Mouse (Mus musculus): ENCODE measurements around the gene Cntn2.

The Cntn2 gene

DNA sequence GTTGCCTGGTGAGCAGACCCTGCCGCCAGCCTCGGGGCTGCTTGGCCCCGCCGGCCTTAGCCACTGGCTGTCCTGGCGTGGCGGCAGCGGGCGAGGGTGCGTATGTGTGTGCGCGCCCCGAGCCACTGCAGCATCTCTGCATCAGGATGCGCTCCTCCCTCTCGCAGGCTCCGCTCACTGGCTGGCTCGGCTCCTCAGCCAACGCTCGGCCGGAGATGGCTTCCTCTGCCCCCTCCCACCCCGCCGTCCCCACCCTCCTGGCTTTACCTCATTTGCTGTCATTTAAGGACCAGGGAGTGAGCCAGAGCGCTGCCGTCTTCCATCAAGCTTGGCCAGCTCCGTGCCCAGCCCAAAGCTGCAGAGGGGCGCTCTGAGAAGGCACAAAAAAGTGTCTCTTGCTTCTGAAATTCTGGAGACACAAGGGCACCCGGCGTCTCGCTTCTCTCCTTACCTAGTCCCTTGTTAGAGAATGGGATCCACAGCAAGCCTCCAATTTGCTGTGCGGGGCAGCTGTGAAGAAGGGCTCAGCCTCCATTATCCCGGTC, at the start of gene Cntn2:
Cntn2 (minus strand) TSS at position 495 of the 545 bp plus-strand sequence.
- no peak for DNase-seq (ENCODE audit: low spot score in 2 of 2)

GRCm38 (mm10) chr1:132592145-132592544, 49.1 kb upstream of the Cntn2 start:
- DNase-seq (ENCODE audit: low spot score in 2 of 2): no peak

DNA sequence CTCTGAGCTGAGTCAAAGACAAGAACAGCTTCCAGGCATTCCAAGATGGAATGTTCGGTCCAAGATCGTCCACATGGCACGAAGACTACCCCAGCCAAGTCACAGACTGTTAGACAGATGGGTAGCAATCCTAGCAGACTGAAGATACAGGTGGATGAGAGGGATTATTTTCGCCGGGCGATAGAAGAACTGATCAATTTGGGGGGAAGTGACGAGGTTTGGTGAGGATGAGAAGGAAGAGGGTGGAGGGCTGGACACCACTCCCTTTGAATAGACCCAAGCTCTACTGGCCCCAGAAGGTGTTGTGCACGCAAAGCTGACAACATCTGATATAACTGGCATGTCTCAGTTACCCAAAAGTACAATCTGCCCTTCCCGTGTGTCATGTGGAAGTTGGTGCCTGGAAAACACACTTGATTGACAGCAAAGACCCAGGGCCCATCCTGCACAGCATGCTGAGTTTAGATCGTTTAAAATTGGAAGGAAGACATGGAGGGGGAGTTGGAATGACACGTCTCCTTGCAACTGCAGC, 48.4 kb upstream of the Cntn2 start:
- DNase-seq (ENCODE audit: low spot score in 2 of 2): no peak

DNA sequence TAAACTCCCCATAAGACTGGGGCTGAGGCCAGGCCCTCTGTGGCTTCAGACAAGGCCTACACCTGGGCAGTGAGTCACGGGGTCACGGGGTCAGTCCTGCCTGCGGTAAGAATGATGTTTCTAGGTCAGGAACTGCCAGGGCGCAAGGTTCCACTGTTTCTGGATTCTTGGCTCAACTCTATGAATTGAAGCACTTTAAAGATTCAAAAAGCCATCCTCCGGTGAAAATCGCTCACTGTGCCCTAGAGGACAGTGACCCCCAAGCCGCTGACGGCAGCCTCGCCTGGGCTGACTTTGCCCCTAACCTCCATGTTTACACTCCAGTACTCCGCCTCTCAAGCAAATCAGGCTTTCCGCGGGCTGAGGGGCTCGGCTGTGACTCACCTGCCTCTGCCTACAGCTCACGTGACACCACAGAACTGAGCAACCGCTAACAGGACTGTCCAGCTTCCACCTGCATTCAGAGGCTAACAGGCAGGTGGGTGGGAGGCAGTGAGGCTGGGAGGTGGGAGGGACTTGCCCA, 43.7 kb upstream of the Cntn2 start:
- DNase-seq (ENCODE audit: low spot score in 2 of 2): no peak

DNA sequence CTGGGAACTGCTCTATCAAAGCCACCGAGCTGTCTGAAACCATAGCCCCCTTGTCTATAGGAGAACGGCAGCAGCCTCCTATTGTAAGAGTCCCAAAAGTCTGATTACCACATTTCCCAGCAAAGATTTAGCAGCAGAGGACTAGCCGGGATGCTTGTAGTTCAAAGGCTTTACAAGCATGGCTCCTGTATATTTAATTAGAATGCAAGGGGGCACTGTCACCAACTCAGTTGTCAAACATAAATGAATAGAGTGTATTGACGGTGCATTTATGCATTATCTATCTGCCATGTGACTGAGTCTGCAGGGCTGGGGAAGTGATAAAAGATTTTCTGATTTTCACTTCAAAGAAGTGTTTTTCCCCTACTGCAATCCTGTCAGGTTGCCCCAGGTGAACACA, 42.3 kb upstream of the Cntn2 start:
- no peak for DNase-seq (ENCODE audit: low spot score in 2 of 2)

- DNase-seq (ENCODE audit: low spot score in 2 of 2): no peak
Measured at GRCm38 (mm10) chr1:132582998-132583604, 40.0 kb upstream of the Cntn2 start.

DNA sequence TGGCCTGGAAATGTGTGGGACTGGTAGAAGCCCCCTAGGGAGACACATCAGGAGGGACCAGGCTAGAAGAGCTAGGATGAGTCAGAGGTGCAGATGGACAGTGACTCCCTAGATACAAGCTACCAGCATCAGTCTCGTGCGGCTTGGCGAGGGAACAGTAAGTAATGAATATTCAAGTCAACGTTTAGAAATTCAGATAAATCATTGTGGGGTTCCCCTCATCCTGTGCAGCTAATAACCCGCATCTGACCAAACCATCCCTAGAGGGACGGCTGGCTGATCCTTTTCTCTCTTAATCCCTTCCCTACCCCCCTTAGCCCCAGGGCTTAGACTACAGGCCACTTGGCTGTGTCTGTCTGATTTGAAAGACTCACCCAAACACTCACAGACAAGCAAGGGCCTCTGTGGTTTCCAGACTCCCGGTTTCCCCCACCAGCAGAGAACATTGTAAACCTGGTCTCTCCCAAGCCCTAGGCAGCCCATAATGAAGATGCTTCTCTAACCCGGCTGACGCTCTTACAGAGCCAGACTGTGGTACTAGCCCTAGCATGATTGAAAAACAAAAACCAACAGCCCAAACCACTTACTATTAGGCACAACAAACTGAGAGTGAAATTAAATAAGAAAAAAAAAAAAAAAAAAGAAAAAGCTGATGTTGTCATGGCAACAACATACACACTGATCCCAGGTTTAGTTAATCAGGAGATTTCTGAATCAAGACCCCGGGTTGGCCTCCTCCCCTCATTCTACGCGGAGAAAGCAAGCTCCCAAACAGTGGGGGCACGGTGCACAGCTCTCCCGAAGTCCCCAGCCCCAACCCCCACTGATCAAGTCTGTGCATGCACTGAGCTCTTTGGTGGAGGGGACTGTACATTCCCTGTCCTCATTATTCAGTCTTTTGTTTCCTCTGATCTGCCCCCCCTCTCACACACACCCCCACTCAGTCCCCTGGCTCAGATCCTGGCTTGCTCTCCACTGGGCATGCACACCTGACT, 39.1 kb upstream of the Cntn2 start:
- no peak for DNase-seq (ENCODE audit: low spot score in 2 of 2)

GRCm38 (mm10) chr1:132580063-132580462, 37.0 kb upstream of the Cntn2 start:
- DNase-seq (ENCODE audit: low spot score in 2 of 2): no peak

- no peak for DNase-seq (ENCODE audit: low spot score in 2 of 2)
Measured at GRCm38 (mm10) chr1:132576845-132577244, 33.8 kb upstream of the Cntn2 start.

DNA sequence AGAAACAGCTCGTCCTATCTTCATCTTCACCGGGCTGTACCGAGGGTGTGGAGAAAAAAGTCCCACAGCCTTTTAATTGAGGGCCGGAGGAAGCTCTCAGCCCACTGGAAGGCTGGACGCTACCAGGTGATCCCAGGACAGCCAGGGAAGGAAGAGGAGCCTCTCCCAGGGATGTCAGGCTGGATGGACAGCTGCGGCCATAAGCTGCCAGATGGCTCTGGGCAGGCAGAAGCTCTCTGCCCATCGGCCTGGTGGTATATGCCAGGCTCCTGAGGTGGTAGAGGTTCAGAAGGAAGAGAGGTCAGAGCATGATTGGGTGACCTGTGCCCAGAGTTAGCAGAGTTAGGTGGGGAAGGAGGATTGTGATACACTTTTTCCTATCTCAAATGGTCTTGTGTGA, 29.8 kb upstream of the Cntn2 start:
- no peak for DNase-seq (ENCODE audit: low spot score in 2 of 2)

DNA sequence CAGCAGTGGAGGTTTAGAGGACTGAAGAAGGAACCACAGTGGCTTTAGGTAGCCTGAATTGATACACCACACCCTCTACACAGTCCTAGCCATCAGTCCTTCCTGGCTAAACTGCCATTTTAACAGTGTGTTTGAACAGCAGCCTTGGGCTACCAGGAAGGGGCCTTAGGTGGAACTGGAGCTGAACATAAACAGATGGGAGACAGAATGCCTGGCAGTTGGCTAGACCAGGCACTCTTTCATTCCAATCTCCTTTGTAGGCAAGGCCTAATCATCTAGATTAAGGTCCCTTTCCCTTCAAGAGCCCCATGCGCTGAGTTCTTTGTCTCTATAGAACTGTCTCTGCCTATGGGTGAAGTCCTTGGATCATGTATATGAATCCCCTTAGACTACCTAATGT, 28.6 kb upstream of the Cntn2 start:
- no peak for DNase-seq (ENCODE audit: low spot score in 2 of 2)

- DNase-seq (ENCODE audit: low spot score in 2 of 2): no peak
Measured at GRCm38 (mm10) chr1:132570906-132571305, 27.9 kb upstream of the Cntn2 start.

- DNase-seq (ENCODE audit: low spot score in 2 of 2): no peak
Measured at GRCm38 (mm10) chr1:132570068-132570780, 27.2 kb upstream of the Cntn2 start.

GRCm38 (mm10) chr1:132569516-132569915, 26.5 kb upstream of the Cntn2 start:
- no peak for DNase-seq (ENCODE audit: low spot score in 2 of 2)

GRCm38 (mm10) chr1:132567336-132568125, 24.5 kb upstream of the Cntn2 start:
- DNase-seq (ENCODE audit: low spot score in 2 of 2): no peak

- no peak for DNase-seq (ENCODE audit: low spot score in 2 of 2)
Measured at GRCm38 (mm10) chr1:132565766-132566165, 22.7 kb upstream of the Cntn2 start.

GRCm38 (mm10) chr1:132564946-132565345, 21.9 kb upstream of the Cntn2 start:
- no peak for DNase-seq (ENCODE audit: low spot score in 2 of 2)

DNA sequence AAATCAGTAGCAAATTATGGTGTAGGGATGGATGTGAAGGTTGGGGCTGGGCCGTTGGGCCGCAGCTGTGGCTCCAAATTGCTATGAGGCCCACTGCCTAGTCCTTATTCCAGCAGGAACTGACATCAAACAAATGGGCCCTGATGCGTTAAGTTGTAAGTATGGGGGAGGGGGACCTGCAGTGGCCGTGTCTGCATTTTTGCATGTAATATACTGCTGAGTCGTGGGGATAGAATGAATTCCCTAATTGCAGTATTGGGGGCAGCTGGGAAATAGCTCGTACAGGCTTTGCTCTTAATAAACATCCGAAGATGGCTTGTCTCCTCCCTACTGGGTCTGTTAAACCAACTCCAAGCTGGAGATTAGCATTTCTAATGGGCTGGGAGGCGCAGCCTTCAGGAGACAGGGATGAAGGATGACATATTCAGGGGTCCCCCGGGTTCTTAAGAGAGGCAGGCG, 19.3 kb upstream of the Cntn2 start:
- DNase-seq (ENCODE audit: low spot score in 2 of 2): no peak

DNA sequence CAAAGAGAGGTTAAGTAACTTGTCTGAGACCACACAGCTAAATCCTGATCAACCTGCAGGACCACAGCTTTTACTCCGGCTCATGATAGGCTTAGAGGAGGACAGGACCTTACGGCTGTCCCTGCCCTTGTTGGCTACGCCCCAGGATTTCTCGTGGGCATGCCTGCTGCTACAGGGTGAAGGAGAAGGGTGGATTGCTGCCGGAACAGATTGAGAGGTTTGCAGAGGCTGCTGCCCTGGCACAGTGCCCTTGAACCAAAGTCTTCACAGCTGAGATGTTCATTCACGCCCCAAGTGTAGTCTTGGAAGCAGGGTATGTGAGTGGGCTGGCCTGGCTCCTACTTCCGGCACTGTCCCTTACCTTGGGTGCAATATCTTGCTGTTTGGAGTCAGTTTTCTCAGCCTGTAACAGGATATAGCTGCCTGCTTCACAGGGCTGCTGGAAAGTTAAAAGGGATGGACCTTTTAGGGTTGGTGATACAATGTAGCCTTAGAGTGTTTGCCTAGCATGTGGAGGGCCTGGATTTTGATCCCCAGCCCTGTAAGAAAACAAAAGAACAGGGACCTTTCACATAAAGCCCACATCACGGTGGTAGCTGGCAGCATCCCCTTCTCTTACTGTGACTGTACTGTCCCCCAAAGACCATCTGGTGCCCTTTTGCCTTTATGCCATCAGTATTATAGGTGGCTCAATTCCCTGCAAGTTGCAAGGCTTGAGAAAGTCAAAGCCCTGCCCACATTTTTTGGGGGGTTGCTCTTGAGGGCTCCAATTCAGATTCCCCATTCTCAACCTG, 18.0 kb upstream of the Cntn2 start:
- no peak for DNase-seq (ENCODE audit: low spot score in 2 of 2)

DNA sequence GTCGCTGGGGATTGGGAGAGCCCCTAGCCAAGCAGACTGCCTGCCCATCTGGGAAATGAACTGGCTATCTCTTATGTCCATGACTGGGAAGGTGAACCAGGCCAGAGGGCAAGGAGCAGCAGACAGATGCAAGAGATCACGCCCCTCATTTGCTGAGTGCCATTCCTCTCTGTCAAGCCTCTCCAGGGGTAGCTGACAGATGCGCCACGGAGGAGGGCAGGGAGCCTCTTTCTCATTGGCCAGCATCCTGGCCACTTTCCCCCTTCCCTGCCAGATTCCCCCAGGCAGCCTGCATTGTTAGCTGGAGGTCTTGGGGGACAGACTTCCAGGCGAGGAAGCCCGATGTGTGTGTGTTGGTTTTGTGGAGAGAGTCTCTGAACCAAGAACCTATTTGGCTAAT, 16.0 kb upstream of the Cntn2 start:
- DNase-seq (ENCODE audit: low spot score in 2 of 2): no peak

All from spleen, postnatal 14 days (tissue).